Mouse (Mus musculus) left cerebral cortex, adult 11 months (tissue): ENCODE measurements at regions not wholly inside any gene's neighbourhood (a gene's known extent, or its start where the extent isn't known, plus 50 kb on each side); places are given as distances from the start of the nearest gene placed in this dataset.

Source experiments
- DNase-seq: peaks from one replicate; pipeline ENCODE4 v3.0.0; 2022; ENCODE audit warnings: low spot score

DNA sequence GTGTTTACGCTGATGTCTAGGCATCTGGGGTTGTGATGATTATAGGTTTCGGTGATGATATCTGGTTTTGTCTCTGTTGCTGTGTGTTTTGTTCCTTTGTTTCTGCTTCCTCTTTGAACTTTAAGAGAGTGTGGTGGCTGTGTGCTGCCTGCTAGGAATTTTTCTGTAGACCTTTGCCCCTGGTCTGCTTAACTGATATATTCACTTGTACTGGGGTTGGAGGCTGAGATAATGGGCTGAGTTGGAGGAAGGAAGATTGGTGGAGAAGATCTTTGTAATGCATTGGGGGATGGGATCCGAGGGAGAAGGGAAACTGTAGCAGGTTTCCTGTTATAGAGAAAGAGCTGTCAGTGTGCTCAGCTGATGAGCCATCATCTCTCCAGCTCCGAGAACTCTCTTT lies 55.8 kb downstream of the Mid1ip1 start:
- no peak for DNase-seq

DNA sequence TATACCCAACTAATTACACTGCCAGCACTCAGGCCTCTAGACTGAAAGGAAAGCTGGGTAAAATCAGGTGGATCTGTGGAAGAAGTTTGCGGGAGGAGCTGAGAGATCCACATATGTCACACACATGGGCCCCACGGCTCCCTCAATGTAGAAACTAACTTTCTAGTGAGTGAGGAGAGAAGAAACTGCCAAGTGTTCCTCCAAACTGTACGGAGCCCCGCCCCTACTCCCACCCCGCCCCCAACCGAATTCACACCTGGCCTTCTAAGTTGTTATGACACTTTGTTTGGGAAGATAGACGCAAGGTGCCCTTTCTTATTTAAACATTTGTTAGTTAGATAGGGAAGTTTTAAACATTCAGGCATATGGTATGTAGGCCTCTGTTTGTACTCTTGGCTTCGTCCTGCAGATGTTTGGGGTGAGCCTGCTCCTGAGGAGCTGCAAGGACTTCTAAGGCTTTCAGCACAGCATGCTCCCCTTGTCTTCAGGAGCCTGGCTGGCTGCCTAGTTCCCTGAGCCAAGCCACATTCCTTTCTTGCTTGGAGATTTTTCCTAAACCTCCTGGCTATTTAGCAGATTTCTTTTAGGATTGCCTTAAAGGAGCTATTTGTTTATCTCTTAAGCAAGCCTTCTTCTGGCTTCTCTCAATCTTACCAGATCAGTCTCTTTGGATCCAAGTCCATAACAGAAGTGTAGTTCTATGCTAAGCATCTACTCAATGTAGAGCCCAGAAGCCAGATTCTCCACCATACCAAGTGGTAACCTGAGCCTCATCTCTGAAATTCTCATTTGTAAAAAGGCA lies 61.1 kb downstream of the Mid1ip1 start:
- peak; percentile 10 for DNase-seq

DNA sequence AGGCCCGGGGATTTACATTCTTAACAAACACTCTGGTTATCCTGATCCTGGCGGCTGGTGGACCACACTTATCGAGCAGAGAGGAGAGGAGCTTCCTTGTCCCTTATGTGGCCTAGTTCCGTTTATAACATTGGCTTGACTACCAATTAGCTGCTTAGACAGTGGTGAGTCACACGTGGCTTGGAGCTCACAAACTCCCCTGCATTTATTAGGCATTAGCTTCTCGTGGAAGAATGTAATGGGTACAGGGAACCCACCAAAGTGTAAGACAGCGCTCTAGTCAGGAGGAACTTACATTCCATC lies 61.7 kb downstream of the Mid1ip1 start:
- DNase-seq = no peak

DNA sequence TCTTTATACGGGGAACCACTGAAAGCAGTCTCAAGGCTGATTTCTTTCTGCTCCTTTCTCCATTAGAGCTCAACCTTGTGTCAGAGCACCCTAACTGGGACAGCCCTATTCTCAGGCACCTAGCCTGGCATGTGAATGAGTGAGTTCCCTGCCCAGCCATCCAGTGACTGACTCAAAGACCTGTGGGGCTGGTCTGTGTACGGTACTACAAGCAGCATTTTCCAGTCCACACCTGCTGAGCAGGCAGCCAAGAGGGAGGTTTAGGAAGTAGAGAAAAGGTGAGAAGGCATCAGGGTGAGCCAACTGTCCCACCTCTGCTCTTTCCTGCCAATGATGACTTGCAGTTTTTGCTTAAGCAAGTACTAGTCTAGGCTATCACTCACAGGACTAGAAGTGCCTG lies 63.2 kb downstream of the Mid1ip1 start:
- DNase-seq = no peak

DNA sequence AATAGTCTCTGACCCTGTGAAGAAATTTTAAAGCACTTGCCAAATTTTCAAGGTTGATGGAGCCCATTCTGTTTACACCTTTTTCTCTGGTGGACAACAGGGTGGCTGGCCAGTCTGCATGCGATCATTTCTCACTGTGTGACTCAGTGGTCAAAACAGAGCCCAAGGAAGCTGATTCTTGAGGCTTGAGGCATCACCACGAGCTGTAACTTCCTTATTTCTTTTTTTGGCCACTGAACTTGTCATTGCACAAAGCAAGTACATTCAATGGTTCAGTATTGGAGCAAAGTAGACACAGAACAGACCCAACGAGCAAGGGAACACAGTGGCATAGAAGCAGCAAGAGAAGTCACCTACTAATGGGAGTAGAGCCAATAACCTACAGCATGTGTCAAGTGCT lies 71.5 kb downstream of the Mid1ip1 start:
- no peak for DNase-seq

DNA sequence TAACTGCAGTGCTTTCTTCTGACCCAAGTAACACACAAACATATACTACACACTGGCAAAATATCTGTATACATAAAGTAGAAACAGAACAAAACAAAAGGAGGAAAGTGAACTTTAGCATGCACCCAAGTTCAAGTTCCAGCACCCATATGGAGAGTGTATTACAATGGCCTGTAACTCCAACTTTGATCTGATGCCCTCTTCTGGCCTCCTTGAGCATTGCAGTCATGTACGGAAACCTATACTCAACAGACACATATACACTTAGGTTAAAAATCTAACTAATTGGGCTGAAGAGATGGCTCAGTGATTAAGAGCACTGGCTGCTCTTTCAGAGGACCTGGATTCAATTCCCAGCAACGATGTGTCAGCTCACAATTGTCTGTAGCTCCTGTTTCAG lies 72.2 kb downstream of the Mid1ip1 start:
- DNase-seq = no peak

DNA sequence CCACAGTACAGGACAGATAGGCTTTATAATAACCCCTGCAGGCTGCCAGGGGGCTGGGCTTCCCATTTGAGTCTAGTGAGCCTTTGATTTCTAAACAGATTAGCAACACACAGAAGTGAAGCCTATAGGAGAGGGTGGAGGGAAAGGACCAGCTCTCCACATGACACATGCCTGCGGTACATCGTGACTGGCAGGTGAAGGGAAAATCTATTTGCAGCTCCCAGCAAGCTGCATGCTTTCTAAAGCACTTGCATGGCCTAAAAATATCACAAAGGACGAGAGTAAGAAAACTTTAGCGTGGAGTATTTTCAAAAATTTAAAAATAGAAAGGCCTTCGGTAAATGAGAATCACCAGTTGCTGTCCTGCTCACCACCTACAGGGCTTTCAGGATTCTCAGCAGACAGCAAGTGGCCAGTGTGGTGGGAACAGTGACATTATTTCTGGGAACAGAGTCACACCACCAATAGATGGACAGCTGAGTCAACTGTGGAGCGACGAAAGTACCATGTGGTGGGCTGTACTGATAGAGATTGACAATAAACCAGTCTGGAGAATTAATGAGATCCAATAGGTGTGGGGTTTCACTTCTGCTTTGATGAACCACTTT lies 105.6 kb downstream of the Mid1ip1 start:
- no peak for DNase-seq

DNA sequence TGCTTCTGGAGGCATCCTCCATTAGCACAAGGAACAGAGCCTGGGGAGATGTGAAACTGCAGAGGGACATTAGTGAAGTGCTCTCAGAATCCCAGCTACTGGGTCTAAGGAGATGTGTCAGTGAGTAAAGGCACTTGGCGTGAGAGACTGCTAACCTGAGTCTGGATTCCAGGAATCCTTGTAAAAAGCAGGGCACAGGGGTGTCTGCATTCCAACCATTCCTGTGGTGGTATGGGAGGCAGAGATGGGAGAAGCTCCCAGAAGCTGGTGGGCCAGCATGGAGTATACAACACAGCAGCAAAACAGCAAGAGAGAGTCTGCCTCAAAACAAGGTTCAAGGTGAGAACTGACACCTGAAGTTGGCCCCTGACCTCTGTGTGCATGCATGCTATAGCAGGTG lies 118.9 kb downstream of the Mid1ip1 start:
- no peak for DNase-seq

DNA sequence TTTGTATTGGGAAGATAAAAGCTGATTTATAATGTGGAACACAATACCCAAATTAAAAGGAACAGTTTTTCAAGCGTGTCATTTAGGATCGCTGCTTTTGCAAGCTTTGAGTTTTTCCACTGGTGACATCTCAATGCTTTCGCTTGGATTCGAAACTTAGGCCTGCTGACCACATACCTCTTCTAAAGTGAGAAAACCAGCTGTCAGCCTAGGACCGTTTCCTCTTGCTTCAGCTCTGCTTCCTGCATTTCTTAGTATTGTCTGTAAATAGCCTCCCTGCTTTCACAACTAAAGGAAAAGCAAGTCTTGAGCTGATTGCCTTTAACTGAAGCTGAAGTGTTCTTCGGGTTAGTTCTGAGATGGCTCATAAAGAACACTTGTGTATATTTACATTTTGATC lies 142.3 kb downstream of the Mid1ip1 start:
- no peak for DNase-seq

DNA sequence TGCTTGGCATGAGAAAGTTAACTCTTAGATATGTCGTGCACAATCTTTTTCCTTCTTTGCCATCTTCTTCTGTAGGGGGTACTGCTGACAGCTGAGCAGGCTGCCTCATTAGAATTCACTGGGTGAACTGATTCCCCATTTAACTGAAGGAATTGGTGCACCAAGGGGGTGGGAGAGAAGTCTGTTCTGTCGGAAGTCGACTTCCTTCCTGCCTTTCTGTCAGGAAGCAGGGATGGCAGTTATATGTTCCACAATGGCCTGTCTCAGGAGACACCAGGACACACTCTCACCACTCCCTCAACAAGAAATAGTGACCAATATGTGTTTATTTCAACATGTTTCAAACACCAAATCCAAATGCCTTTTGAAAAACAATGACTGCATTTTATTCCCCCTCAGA lies 142.9 kb downstream of the Mid1ip1 start:
- DNase-seq = no peak

DNA sequence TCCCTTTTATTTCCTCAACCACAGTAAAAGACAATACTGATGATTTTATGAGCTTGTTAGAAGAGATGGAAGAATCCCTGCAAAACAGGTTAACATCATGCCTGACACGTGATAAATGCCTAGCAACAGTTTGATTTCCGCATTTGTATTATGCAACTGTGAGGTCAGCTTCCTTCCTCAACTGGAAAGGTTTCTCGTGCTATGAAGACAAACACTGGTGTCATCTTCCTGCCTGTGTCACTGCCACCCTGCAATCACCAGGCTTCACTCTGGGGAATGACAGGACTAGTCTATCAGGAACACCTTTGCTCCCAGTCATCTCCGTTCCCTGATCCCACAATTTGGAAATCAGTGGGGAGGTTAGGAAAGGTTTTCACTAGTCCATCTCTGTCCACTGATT lies 156.8 kb downstream of the Mid1ip1 start:
- DNase-seq = no peak

DNA sequence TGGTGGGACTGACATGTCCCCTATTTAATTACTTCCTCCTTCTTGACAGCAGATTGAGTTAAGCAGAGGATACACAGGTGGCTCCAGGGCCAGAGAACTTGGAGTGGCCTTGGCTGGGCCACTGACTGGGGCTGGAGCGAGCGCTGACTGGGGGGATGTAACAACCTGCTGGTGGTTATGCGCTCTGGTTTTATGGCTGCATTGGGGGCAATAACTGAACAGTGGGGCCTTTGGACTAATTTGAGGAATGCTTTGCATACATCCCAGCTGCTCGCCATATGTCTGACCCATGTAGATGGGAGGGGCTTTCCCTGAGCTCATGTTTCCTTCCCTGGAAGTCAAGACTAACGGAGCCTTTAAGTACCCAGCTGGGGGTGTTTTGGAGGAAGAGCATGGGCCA lies 163.0 kb downstream of the Mid1ip1 start:
- DNase-seq = no peak

DNA sequence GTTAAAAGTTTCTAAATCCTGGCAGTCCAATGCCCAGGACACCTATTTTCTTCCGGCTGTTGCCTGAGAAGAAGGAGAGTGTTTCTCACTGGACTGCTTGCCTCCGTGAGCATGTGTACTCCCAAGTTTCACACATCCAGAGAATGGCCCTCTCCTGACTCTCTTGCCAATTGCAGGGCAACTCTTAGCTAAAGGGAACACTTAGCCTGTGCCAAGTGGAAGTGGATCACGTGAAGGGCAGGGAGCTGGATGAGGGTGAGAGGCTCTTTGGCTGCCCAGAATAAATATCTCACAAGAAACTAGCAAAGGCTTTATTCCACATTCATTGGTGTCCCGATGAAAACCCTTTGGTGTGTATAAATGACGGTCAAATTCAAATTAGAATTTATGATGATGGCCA lies 164.1 kb downstream of the Mid1ip1 start:
- no peak for DNase-seq

DNA sequence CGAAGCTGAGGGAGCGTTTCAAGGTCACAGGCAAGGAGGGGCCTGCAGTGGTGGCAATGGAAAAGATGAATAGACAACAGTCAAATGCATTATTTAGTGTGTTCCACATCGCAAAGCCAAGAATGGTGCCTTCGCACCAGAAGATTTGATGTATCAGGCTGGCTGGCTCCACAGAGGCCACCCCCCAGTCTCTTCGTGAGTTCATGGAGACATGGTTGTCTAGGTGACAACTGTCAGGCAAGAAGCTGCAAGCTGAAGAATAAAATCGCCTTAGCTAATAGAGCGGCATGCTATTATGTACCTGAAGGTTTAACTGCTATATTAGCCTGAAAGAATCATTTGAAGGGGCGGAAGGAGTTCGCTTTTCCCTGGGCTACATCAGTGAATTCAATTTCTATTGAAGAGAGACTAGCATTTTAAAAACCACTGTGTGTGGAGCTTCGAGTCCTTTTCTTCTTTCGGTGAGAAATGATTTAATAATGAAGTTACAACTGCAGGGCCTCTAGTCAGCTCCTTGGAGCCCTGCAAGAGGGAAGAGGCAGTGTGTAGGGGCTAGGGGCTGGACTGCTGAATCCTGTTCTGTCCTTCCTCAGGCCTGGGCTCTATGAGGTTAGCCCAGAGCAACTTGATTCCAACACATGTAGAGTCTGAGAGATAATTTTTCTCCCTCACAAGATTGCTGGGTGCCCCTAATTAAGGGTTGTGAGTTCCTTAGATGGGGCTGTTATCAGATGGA lies 169.1 kb downstream of the Mid1ip1 start:
- DNase-seq = no peak

DNA sequence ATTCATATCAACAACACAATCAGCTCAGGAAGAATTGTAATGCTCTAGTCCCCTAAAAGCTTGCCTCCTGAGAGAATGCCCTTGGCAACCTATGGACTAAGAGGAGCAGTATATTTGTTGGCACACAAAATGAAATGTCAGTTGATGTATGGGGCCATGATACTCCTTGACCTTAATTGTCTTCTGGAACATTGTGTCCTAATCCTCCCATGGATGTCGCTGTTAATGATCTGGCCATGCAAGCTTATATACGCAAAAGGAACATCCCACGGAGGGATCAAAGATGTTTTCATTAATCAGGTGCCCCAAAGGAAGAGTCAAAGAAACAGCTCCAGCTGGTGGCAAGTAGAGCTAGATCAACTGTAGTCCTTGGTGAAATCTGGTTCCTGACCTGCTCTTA lies 178.0 kb downstream of the Mid1ip1 start:
- no peak for DNase-seq

DNA sequence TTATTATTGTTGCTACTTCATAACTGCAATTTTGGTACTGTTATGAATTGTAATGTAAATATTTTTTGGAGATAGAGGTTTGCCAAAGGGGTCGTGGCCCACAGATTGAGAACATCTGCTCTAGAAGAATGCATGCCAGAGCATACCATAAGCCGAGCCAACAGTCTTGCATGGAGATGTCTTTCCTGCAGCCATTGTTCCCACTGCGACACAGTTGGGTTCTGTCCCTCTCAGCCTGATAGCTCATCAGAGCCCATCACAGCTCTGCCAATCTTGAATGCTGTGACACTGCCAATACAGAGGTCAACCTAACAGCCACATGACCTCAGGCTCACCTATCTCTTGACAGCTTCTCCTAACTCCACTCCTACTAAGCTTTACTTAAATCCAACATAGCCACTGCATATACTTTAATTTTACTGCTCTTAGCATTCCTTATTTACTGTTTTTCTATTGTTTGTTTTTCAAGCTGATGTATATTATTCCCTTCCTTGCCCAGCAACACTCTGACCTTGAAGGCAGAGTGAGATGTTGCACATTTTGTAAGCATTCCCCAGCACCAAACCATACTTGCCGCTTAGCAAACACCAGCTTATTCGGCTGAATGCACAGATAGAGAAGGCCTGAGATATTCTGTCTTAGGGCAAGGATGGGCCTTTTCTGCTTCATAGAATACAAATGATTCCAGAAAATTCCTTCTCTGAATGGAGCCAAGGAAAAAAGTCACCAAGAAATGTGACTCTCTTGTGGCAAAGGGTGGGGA lies 181.6 kb downstream of the Mid1ip1 start:
- DNase-seq = no peak

DNA sequence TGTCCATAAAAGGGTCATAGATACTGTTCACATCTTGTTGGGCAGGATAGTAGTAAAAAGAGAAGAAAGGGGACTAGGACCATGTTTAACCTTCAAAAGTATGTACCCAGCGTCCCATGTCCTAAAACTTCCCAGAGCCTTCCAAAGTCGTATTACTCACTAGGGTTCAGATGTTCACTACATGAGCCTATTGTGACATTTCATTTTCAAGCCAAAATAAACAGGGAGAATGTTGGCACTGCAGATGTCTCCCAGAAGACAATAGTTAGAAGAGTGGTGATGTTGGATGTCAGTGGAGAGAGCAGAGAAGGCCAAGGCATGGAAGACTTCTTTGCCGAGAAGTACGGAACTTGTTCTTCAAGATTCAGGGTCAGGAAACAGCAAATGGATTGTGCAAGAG lies 187.9 kb downstream of the Mid1ip1 start:
- no peak for DNase-seq

DNA sequence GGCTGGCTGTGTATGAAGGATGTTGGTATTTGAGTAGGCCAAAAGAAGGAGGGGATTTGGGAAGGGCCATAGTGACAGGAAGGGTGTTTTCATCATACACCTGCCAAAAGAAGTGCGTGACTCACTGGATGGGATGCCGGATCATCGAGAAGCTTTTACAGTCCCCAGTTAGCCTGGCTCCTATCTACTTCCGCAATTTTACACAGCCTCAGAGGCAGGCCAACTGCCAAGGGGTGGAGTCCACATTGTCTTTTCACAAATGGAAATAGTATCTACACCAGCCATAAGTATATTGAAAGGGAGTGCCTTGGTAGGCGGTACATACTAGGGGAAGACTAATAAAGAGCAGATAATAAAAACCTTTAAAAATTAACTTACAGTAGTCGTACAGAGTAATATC lies 189.3 kb downstream of the Mid1ip1 start:
- DNase-seq = no peak

DNA sequence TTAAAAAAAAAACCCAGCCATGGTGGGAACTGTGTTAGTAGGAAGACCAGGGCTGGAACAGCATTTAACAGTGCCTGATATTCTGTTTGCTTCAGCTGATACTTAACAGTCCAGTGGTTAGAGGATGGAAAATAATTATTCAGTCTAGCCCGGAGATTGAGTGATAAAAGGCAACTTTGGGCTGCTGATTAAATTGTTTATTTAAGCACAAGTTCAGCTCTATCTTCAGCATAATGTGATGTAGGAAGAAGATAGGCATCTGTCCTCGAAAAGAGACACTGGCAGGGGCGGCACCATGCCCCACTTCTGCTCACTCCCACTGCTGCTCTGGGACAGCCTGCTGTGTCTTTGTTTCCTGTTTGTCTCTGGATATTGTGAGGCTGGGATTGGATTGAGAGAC lies 190.1 kb downstream of the Mid1ip1 start:
- no peak for DNase-seq

DNA sequence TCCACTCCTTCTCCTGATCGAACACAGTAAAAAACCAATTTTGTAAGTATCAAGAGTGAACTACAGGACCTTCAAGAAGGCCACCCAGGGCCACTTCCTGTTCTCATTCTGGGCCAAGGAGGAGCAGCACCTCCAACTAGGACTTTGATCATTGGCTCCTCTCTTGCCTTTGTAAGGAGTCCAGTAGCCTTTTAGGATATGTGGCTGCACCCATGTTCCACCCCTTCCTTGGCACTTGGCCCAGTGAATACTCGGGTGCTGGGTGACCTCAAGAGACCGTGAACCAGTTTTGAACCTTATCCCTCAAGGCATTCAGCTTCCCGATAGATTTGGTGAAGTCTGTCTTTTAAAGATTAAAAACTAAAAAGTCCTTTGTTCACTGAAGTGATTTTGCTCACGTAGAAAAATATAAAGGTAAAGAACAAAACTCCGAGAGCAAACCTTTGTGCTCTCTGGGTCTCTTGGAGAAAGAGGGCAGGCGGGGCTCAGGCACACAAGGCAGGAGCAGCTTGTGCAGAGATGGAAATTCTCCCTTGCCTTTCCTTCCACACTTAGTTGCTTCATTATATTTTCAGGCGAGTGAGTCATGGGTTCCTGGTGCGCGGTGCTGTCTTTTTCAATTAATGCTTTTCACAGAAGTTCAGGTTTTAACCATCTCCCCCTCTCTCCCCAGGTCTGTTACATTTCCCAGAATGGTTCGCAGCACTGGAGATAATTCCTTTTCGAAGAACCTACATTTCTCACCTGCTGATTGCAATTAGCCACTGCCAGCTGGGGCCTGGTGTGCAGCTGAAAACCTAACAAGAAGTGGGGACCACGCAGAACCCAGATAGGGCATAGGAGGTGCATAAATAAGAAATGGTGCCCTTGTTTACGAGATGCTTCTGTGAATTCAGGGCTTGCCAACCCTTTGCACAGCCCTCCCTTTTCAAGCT lies 196.6 kb downstream of the Mid1ip1 start:
- DNase-seq = peak; percentile 1
